Mouse (Mus musculus) forebrain, embryonic 13.5 days (tissue): ENCODE measurements around the gene Dcun1d3. TPM values are rescaled to one million over a fixed set of nuclear protein-coding genes. Genes with fewer than 3 reads are reported as not detected.

Experiments used
- ATAC-seq: fragments of 200-750 bp; cut with Nextera tagmentation; 2 replicates; pipeline ENCODE4 v1.8.0; 2017
- H3K27ac ChIP-seq: fragments of 300-500 bp; sonication (generic); 2 replicates; pipeline ENCODE4 v1.5.1; 2015; ENCODE audit warnings: inconsistent platforms, mild to moderate bottlenecking, moderate library complexity
- H3K27me3 ChIP-seq: fragments of 300-500 bp; sonication (generic); 2 replicates; pipeline ENCODE4 v1.6.1; 2015; ENCODE audit warnings: mild to moderate bottlenecking, inconsistent platforms
- H3K36me3 ChIP-seq: fragments of 300-500 bp; sonication (generic); 2 replicates; pipeline ENCODE4 v1.6.1; 2015; ENCODE audit warnings: mild to moderate bottlenecking, inconsistent platforms; ENCODE audit not compliant: poor library complexity, severe bottlenecking
- H3K4me1 ChIP-seq: fragments of 300-500 bp; sonication (generic); 2 replicates; pipeline ENCODE4 v1.6.1; 2015; ENCODE audit warnings: inconsistent platforms
- H3K4me2 ChIP-seq: fragments of 300-500 bp; sonication (generic); 2 replicates; pipeline ENCODE4 v1.6.1; 2015; ENCODE audit warnings: inconsistent platforms, mild to moderate bottlenecking, moderate library complexity
- H3K4me3 ChIP-seq: fragments of 300-500 bp; sonication (generic); 2 replicates; pipeline ENCODE4 v1.5.1; 2015; ENCODE audit warnings: mild to moderate bottlenecking, inconsistent platforms
- H3K9ac ChIP-seq: fragments of 300-500 bp; sonication (generic); 2 replicates; pipeline ENCODE4 v1.6.1; 2015; ENCODE audit warnings: mild to moderate bottlenecking, inconsistent platforms
- H3K9me3 ChIP-seq: fragments of 300-500 bp; sonication (generic); replicated peaks from 2 replicates; pipeline ENCODE4 v1.6.1; 2016; ENCODE audit warnings: inconsistent platforms
- WGBS: fragments of 180-500 bp; shearing (Covaris S2); methylation state at CpG from one replicate; pipeline ENCODE4 v1.1.7; 2015; 5-methylcytosine and 5-hydroxymethylcytosine counted together
- polyA plus RNA-seq: library from polyadenylated mRNA; unstranded; fragments of >200 nt; fragmentation: Nextera tagmentation; extraction: Ambion mirVana; gene quantifications from 2 replicates; pipeline ENCODE4 v1.2.1, GENCODE M21; 2015

Gene Dcun1d3
- polyA plus RNA-seq, 1 experiment from 2014 or later = 16.2 TPM

DNA sequence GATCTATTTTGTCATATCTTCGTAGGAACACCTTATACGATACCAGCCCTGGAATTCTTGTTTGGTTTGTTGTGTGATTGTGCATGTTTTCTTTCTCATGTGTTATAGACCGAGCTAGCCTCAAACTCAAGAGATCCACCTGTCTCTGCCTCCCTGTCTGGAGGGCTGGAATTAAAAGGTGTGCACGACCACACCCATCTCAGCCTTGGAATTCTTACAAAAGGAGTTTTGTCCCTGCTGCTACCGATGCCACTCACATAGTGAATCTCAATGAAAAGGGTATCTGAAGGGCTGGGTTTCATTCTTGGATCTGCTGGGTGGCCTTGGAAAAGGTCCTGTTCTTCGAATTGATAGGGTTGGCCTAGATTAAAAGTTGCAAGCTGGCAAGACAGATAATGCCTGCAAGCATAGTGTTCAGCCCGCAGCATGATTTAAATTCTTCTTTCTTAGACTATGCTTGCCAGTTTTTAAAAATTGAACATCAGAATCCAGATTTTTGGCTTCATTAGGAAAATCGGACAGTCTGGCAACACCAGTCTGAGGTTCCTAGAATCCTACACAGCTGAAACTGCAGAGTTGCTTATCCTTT, 1.5 kb upstream of the Dcun1d3 start:
- Histone ChIP-seq H3K9me3 (no peaks in the 10 kb centered on the region), H3K4me3 (no peak overlapping the region), H3K27ac (no peak overlapping the region), H3K4me2 (no peak overlapping the region), H3K36me3 (no peaks in the 10 kb centered on the region), H3K27me3 (no peaks in the 10 kb centered on the region), H3K9ac (no peak overlapping the region), H3K4me1 (peaks cover 22% of the 10 kb centered on the region)
- no peak for ATAC-seq
- 92% methylated on average over 8 of the region's 8 CpGs for WGBS

DNA sequence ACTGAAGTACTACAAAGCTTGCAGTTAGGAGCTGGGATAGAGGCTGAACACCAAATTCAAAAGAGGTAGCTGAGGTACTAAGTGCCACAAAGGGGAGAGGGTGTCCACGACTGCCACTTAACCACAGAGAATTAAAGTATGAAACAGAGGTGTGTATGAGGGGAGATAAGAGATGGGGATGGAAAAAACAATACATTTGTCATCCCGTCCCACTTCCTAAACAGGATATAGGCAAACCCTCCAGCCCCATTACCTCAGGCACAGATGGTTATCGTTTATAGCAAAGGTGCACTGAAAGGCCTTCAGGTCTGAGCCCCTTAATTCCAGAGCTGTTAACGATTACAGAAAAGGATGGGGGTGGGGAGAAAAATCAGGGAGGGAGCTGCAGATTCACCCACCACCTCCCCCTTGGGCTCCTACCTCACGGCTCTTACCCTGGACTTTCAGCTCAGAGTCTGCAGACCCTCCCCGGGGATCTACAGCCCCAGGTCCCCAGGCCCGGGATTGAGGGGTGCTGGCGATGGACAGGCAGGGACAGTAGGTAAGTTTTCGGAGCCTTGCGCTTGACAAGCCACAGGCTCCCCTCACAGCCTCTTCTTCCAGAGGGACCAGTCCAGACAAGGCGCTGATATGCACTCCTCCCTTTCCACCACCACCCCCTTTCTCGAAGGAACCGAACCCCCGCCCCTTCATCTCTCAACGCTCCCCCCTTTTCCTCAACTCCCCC, 1.1 kb downstream of the Dcun1d3 start:
- peaks cover 22% of the 10 kb centered on the region for H3K4me1 ChIP-seq
- H3K4me3 ChIP-seq = peak overlapping the region; percentile 74
- peak overlapping the region; percentile 82 for H3K4me2 ChIP-seq
- H3K27ac ChIP-seq = peak overlapping the region; percentile 96
- no peaks in the 10 kb centered on the region for H3K36me3 ChIP-seq
- peak; percentile 67 for ATAC-seq
- WGBS = under 1% methylated on average over 15 of the region's 15 CpGs
- H3K9ac ChIP-seq = peak overlapping the region; percentile 88
- H3K9me3 ChIP-seq = no peaks in the 10 kb centered on the region
- no peaks in the 10 kb centered on the region for H3K27me3 ChIP-seq

DNA sequence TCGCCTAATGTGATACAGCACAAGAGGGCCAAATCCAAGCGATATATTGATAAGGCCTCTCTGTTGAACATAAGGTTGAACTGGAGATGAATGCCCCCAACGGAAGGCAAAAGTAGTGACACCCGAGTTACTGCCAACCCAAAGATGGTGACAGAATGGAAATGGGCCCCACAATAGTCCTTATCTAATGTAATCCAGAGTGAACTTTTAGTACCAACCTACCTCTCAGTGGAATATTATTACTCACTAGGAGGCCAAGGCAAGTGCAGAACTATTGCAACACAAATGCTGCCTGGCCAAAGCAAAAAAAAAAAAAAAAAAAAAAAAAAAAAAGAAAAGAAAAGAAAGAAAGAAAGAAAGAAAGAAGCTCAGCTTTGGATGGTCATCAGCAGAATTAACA, 3.4 kb downstream of the Dcun1d3 start:
- H3K9ac ChIP-seq = no peak overlapping the region
- H3K27me3 ChIP-seq = no peaks in the 10 kb centered on the region
- H3K4me1 ChIP-seq = peaks cover 22% of the 10 kb centered on the region
- H3K36me3 ChIP-seq = no peaks in the 10 kb centered on the region
- ATAC-seq = no peak
- H3K4me3 ChIP-seq = no peak overlapping the region
- H3K27ac ChIP-seq = no peak overlapping the region
- 96% methylated on average over 4 of the region's 4 CpGs for WGBS
- H3K9me3 ChIP-seq = no peaks in the 10 kb centered on the region
- no peak overlapping the region for H3K4me2 ChIP-seq

DNA sequence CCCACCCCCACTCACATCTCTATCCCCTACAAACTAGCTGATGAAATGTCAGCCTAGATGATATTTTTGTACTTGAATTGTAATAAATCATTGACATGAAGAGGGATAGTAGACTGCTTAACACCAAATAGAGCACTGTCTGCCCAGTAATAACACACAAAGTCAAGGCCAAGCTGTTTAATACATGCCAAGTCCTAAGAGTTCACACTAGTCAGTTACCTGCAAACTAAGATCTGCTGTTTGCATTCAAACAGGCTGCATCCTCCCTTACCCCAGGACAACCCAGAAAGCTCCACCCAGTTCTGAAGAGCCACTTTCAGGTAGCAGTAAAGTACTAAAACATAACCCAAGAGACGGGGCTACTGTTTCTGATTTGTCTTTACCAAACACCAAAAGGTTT, 3.9 kb downstream of the Dcun1d3 start:
- no peak overlapping the region for H3K4me3 ChIP-seq
- ATAC-seq = no peak
- H3K9me3 ChIP-seq = no peaks in the 10 kb centered on the region
- H3K9ac ChIP-seq = no peak overlapping the region
- H3K4me1 ChIP-seq = peaks cover 22% of the 10 kb centered on the region
- H3K27me3 ChIP-seq = no peaks in the 10 kb centered on the region
- H3K36me3 ChIP-seq = no peaks in the 10 kb centered on the region
- H3K4me2 ChIP-seq = no peak overlapping the region
- no peak overlapping the region for H3K27ac ChIP-seq
- WGBS = 93% methylated on average over 1 of the region's 1 CpGs

DNA sequence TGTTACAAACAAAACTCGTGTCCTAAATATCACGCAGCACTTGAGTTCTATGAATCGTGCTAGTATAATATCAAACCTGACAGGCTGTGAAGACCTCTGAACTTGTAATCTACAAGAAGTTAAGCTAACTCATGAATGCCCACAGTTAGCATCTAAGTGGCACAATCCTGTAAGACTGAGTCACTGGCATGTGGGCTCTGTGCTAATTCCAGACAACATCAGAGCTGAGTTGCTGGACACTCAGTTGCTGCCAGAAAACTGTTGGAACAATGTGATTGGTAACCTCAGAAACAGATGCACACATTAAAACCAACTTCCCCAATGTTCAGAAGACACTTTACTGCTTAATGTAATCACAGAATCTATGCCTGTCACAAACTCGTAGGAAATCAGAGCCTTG, 8.2 kb downstream of the Dcun1d3 start:
- Histone ChIP-seq H3K36me3 (0 out of 2 replicates have a peak, but pooled peaks cover 3% of the 10 kb centered on the region), H3K27me3 (no peaks in the 10 kb centered on the region), H3K4me1 (no peaks in the 10 kb centered on the region), H3K4me2 (no peak overlapping the region), H3K27ac (no peak overlapping the region), H3K4me3 (no peak overlapping the region), H3K9me3 (no peaks in the 10 kb centered on the region), H3K9ac (no peak overlapping the region)
- no peak for ATAC-seq
- 94% methylated on average over 4 of the region's 4 CpGs for WGBS

DNA sequence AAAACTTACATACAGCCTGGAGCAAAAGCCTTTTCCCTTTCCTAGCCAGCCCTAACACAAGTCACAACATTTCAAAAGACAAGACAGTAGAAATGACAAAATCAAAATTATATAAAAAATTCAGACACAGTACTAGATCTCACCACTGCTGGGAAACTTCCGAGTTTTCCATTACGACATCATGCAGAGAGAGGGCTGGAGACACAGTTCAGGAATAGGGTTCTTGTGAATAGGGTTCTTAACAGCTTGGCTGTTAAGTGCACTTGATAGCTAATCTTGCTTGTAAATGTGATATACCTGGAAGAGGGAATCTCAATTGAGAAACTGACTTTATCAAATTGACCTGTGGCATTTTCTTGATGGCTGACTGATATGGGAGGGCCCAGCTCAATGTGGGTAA, 14.9 kb downstream of the Dcun1d3 start:
- Histone ChIP-seq H3K4me2 (no peak overlapping the region), H3K36me3 (0 out of 2 replicates have a peak, but pooled peaks cover 3% of the 10 kb centered on the region), H3K4me1 (no peaks in the 10 kb centered on the region), H3K27ac (no peak overlapping the region), H3K9ac (no peak overlapping the region), H3K4me3 (no peak overlapping the region), H3K9me3 (no peaks in the 10 kb centered on the region), H3K27me3 (no peaks in the 10 kb centered on the region)
- 90% methylated on average over 2 of the region's 2 CpGs for WGBS
- ATAC-seq = no peak

DNA sequence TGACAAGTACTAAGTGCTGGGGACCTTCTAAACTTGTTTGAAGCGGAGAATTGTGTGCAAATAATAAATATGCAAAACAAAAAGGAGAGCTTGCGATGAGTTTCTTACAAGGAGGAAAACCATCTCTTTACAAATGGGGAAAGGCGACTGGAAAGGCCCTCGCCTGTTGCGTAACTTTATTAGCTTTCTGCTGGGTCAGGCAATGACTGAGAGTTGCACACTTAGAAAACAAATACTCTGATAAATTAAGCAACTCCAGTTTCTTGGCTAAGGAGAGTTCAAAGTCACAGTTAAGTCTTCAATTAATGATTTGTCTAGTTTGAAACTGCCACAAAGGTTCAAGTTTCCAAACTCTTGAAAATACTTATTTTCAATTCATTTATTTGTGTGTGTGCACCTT, 15.8 kb downstream of the Dcun1d3 start:
- 91% methylated on average over 5 of the region's 5 CpGs for WGBS
- Histone ChIP-seq H3K9me3 (no peaks in the 10 kb centered on the region), H3K4me3 (no peak overlapping the region), H3K36me3 (0 out of 2 replicates have a peak, but pooled peaks cover 3% of the 10 kb centered on the region), H3K27me3 (no peaks in the 10 kb centered on the region), H3K9ac (no peak overlapping the region), H3K4me1 (no peaks in the 10 kb centered on the region), H3K4me2 (no peak overlapping the region), H3K27ac (no peak overlapping the region)
- ATAC-seq = no peak

DNA sequence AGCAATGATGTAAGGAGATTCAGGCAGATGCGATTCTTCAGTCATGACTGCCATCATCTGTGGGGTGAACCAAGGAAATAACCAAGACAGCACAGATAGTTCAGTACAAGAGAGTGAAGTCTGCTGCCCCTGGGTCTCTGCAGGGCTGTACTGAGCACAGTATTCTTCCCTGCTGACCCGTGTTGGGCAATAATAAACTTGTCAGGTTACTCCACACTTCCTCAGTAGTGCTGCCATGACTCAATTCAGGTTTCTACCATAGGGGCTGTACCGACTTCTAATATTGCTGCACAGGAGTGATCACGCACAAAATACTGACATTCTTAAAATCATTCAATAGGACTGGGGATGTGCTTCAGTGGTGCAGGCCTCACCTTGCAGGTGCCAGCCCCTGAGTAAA, 16.9 kb downstream of the Dcun1d3 start:
- no peak for ATAC-seq
- Histone ChIP-seq H3K9me3 (no peaks in the 10 kb centered on the region), H3K4me2 (no peak overlapping the region), H3K9ac (no peak overlapping the region), H3K27ac (no peak overlapping the region), H3K4me3 (no peak overlapping the region), H3K36me3 (0 out of 2 replicates have a peak, but pooled peaks cover 3% of the 10 kb centered on the region), H3K27me3 (no peaks in the 10 kb centered on the region), H3K4me1 (no peaks in the 10 kb centered on the region)
- 97% methylated on average over 4 of the region's 4 CpGs for WGBS

DNA sequence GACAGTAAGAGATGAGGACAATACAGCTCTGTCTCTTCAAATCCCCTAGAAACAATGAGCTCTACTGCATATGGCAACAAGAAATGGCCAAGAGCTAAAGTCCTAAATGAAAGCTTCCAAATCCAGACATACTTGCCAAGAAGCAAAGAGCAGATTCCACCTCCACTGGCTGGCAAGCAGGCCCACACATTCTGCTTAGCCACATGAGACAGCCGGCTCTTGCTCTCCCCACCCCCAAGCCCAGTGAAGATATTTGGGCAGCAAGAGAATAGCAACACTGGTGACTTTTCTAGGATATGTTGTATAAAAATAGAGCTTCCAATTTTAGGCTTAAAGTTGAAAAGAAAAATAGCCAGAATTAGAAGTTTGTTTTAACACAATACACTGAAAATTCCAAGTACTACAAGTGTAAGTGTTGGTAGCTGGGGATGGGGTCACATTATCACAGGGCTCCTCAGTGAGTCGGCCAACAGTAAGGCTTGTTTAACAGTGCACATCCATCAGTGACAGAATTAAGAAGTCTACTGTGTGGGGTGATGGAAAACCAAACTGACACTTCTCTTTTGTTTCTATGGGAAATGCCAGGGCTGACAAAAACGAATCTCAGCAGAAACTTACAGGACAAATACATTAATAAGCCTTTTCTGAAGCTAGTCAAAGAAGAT, 20.2 kb downstream of the Dcun1d3 start:
- H3K36me3 ChIP-seq = 0 out of 2 replicates have a peak, but pooled peaks cover 3% of the 10 kb centered on the region
- no peak overlapping the region for H3K9ac ChIP-seq
- no peaks in the 10 kb centered on the region for H3K4me1 ChIP-seq
- no peak overlapping the region for H3K27ac ChIP-seq
- H3K4me3 ChIP-seq = no peak overlapping the region
- 76% methylated on average over 3 of the region's 3 CpGs for WGBS
- no peaks in the 10 kb centered on the region for H3K9me3 ChIP-seq
- no peak for ATAC-seq
- H3K27me3 ChIP-seq = no peaks in the 10 kb centered on the region
- H3K4me2 ChIP-seq = no peak overlapping the region

DNA sequence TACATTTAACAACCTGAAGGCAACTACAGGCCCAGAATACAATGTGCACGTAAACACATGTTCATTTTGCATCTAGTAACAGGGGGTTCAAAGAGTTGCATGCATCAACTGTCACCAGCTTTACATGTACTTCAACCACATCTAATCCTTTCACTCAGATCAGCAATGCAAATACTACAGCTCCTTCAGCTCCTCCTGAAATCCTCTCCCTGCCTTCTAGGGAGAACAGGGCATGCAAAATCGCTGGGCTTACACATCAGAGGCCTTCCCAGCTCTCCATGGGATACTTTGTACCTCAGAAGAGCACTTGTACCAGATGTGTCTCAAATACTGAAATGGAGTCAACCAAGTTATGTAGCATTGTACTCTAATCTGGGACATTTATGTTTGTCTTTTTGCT, 23.0 kb downstream of the Dcun1d3 start:
- Histone ChIP-seq H3K36me3 (0 out of 2 replicates have a peak, but pooled peaks cover 2% of the 10 kb centered on the region), H3K4me2 (no peak overlapping the region), H3K27ac (no peak overlapping the region), H3K4me3 (no peak overlapping the region), H3K27me3 (no peaks in the 10 kb centered on the region), H3K4me1 (no peaks in the 10 kb centered on the region), H3K9ac (no peak overlapping the region), H3K9me3 (no peaks in the 10 kb centered on the region)
- no peak for ATAC-seq
- 54% methylated on average over 2 of the region's 2 CpGs for WGBS

DNA sequence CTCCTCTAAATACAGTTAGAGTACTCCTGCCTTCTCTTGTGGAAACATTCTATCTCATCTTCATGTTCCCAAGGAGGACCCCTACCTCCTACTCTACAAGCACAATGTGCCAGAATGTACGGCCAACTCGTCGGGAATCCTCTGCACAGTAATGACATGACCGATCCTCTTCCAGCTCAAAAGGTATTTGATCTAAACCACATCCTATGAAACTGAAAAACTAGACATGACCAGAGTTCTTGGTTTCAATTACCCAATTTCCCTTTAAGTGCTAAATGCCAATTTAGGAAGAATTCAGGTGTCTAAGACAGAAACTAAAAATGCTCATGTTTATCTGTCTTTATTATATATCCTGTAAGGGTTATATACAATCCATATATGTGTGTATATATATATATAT, 23.9 kb downstream of the Dcun1d3 start:
- 89% methylated on average over 4 of the region's 4 CpGs for WGBS
- H3K4me1 ChIP-seq = no peaks in the 10 kb centered on the region
- no peak overlapping the region for H3K4me3 ChIP-seq
- ATAC-seq = no peak
- H3K27ac ChIP-seq = no peak overlapping the region
- no peak overlapping the region for H3K9ac ChIP-seq
- H3K9me3 ChIP-seq = no peaks in the 10 kb centered on the region
- no peak overlapping the region for H3K4me2 ChIP-seq
- H3K36me3 ChIP-seq = 0 out of 2 replicates have a peak, but pooled peaks cover 2% of the 10 kb centered on the region
- H3K27me3 ChIP-seq = no peaks in the 10 kb centered on the region

DNA sequence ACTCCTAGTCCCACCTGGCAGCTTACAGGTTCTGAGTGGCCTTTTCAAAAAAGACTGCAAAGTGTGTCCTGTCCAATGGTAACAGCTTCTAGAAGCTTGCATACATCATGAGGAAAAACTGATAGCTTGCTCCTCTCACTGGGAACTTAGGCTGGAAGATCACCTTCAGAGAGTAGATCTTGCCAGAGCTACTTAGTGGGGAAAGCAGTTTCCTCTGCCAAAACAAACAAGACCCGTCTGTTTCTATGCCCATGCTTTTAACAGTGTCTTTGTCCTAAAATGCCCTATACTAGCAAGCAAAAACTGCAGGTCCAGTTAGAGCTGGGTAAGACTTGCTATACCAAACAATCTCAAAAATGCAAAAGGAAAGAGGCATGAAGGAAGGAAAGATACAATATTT, 30.0 kb downstream of the Dcun1d3 start:
- WGBS = 81% methylated on average over 1 of the region's 1 CpGs
- Histone ChIP-seq H3K4me2 (no peak overlapping the region), H3K4me3 (no peak overlapping the region), H3K27me3 (no peaks in the 10 kb centered on the region), H3K36me3 (peaks cover 7% of the 10 kb centered on the region; the same call in 1 of the 2 replicates), H3K4me1 (peaks cover 18% of the 10 kb centered on the region), H3K9ac (no peak overlapping the region), H3K27ac (no peak overlapping the region), H3K9me3 (no peaks in the 10 kb centered on the region)
- ATAC-seq = no peak
